Mouse (Mus musculus) stomach, postnatal 0 days (tissue): ENCODE measurements at regions not wholly inside any gene's neighbourhood (a gene's known extent, or its start where the extent isn't known, plus 50 kb on each side); places are given as distances from the start of the nearest gene placed in this dataset.

Experiments used
- ATAC-seq: fragments of 200-750 bp; cut with Nextera tagmentation; 2 replicates; pipeline ENCODE4 v1.8.0; 2017; ENCODE audit not compliant: low FRiP score, low TSS enrichment
- DNase-seq: peaks from one replicate; pipeline ENCODE4 v3.0.0-alpha.2; 2016; ENCODE audit warnings: low spot score
- H3K27ac ChIP-seq: fragments of 300-500 bp; sonication (generic); replicated peaks from 2 replicates; pipeline ENCODE4 v1.5.1; 2014; ENCODE audit warnings: mild to moderate bottlenecking, control low read depth
- H3K27me3 ChIP-seq: fragments of 300-500 bp; sonication (generic); 2 replicates; pipeline ENCODE4 v1.6.1; 2014; ENCODE audit warnings: low read length; ENCODE audit not compliant: control insufficient read depth, insufficient read depth
- H3K36me3 ChIP-seq: fragments of 300-500 bp; sonication (generic); 2 replicates; pipeline ENCODE4 v1.6.1; 2014; ENCODE audit warnings: low read length, mixed read lengths; ENCODE audit not compliant: control insufficient read depth, insufficient read depth
- H3K4me1 ChIP-seq: fragments of 300-500 bp; sonication (generic); replicated peaks from 2 replicates; pipeline ENCODE4 v1.6.1; 2014; ENCODE audit warnings: antibody characterized with exemption; ENCODE audit not compliant: control insufficient read depth, insufficient read depth
- H3K4me2 ChIP-seq: fragments of 300-500 bp; sonication (generic); replicated peaks from 2 replicates; pipeline ENCODE4 v1.6.1; 2014; ENCODE audit warnings: low read depth, mild to moderate bottlenecking, control low read depth, moderate library complexity
- H3K4me3 ChIP-seq: fragments of 300-500 bp; sonication (generic); 2 replicates; pipeline ENCODE4 v1.5.1; 2014; ENCODE audit warnings: low read depth, low read length, control low read depth
- H3K9ac ChIP-seq: fragments of 300-500 bp; sonication (generic); 2 replicates; pipeline ENCODE4 v1.6.1; 2014; ENCODE audit warnings: mild to moderate bottlenecking, low read length, control low read depth, mixed read lengths
- H3K9me3 ChIP-seq: fragments of 300-500 bp; sonication (generic); 2 replicates; pipeline ENCODE4 v1.6.1; 2016; ENCODE audit warnings: low read length; ENCODE audit not compliant: control insufficient read depth
- CTCF ChIP-seq: IDR thresholded peaks from 2 replicates; pipeline ENCODE4 v1.5.1; 2016; ENCODE audit warnings: antibody characterized with exemption, low read depth, mild to moderate bottlenecking, moderate library complexity
- EP300 ChIP-seq: optimal IDR thresholded peaks from 2 replicates; pipeline ENCODE3; 2016; ENCODE audit warnings: antibody characterized with exemption
- WGBS: fragments of 180-500 bp; shearing (Covaris S2); extraction: QIAGEN DNeasy Blood & Tissue Kit; methylation state at CpG from one replicate; pipeline ENCODE4 v1.1.7; 2014; 5-methylcytosine and 5-hydroxymethylcytosine counted together

GRCm38 (mm10) chr9:30021981-30022380 lies 59.0 kb upstream of the Ntm start:
- Histone ChIP-seq H3K27ac (no peak overlapping the region), H3K4me1 (no peaks in the 10 kb centered on the region), H3K36me3 (no peaks in the 10 kb centered on the region), H3K9ac (no peak overlapping the region), H3K4me3 (no peak overlapping the region), H3K27me3 (no peaks in the 10 kb centered on the region), H3K9me3 (no peaks in the 10 kb centered on the region), H3K4me2 (no peak overlapping the region)
- WGBS, result 67% methylated on average over 3 of the region's 3 CpGs
- no peak for DNase-seq
- no peak for TF ChIP-seq CTCF
- no peak for TF ChIP-seq EP300
- ATAC-seq, result no peak

- H3K27me3 ChIP-seq, result no peaks in the 10 kb centered on the region
- no peak for TF ChIP-seq EP300
- TF ChIP-seq CTCF, result no peak
- no peak overlapping the region for H3K9ac ChIP-seq
- ATAC-seq, result no peak
- H3K9me3 ChIP-seq, result no peaks in the 10 kb centered on the region
- 60% methylated on average over 7 of the region's 7 CpGs for WGBS
- no peak overlapping the region for H3K27ac ChIP-seq
- H3K4me2 ChIP-seq, result no peak overlapping the region
- DNase-seq, result no peak
- H3K4me1 ChIP-seq, result no peaks in the 10 kb centered on the region
- H3K36me3 ChIP-seq, result no peaks in the 10 kb centered on the region
- H3K4me3 ChIP-seq, result no peak overlapping the region
Observed at GRCm38 (mm10) chr9:30025275-30025674, 62.3 kb upstream of the Ntm start.

- Histone ChIP-seq H3K27ac (no peak overlapping the region), H3K4me3 (no peak overlapping the region), H3K9me3 (no peaks in the 10 kb centered on the region), H3K27me3 (no peaks in the 10 kb centered on the region), H3K9ac (no peak overlapping the region), H3K4me2 (no peak overlapping the region), H3K36me3 (no peaks in the 10 kb centered on the region), H3K4me1 (no peaks in the 10 kb centered on the region)
- 47% methylated on average over 5 of the region's 5 CpGs for WGBS
- TF ChIP-seq EP300, result no peak
- no peak for TF ChIP-seq CTCF
- DNase-seq, result no peak
- ATAC-seq, result no peak
Observed at GRCm38 (mm10) chr9:30026939-30027338, 64.0 kb upstream of the Ntm start.

GRCm38 (mm10) chr9:30040396-30040795 lies 77.5 kb upstream of the Ntm start:
- Histone ChIP-seq H3K4me2 (no peak overlapping the region), H3K36me3 (no peaks in the 10 kb centered on the region), H3K4me1 (no peaks in the 10 kb centered on the region), H3K4me3 (no peak overlapping the region), H3K27ac (no peak overlapping the region), H3K9ac (no peak overlapping the region), H3K9me3 (no peaks in the 10 kb centered on the region), H3K27me3 (no peaks in the 10 kb centered on the region)
- 47% methylated on average over 4 of the region's 4 CpGs for WGBS
- DNase-seq (no peak), ATAC-seq (no peak)
- TF ChIP-seq EP300 (no peak), CTCF (no peak)

- no peak overlapping the region for H3K4me2 ChIP-seq
- no peak overlapping the region for H3K9ac ChIP-seq
- no peak overlapping the region for H3K27ac ChIP-seq
- DNase-seq, result no peak
- H3K36me3 ChIP-seq, result no peaks in the 10 kb centered on the region
- ATAC-seq, result no peak
- no peaks in the 10 kb centered on the region for H3K27me3 ChIP-seq
- 64% methylated on average over 2 of the region's 2 CpGs for WGBS
- H3K4me3 ChIP-seq, result no peak overlapping the region
- TF ChIP-seq CTCF (no peak), EP300 (no peak)
- no peaks in the 10 kb centered on the region for H3K4me1 ChIP-seq
- no peaks in the 10 kb centered on the region for H3K9me3 ChIP-seq
Observed at GRCm38 (mm10) chr9:30064551-30064950, 101.6 kb upstream of the Ntm start.

GRCm38 (mm10) chr9:30067980-30068379 lies 105.0 kb upstream of the Ntm start:
- no peaks in the 10 kb centered on the region for H3K27me3 ChIP-seq
- H3K4me1 ChIP-seq, result no peaks in the 10 kb centered on the region
- ATAC-seq, result no peak
- no peak overlapping the region for H3K9ac ChIP-seq
- no peaks in the 10 kb centered on the region for H3K36me3 ChIP-seq
- H3K27ac ChIP-seq, result no peak overlapping the region
- no peaks in the 10 kb centered on the region for H3K9me3 ChIP-seq
- DNase-seq, result no peak
- no peak overlapping the region for H3K4me3 ChIP-seq
- TF ChIP-seq EP300, result no peak
- TF ChIP-seq CTCF, result no peak
- no peak overlapping the region for H3K4me2 ChIP-seq
- WGBS, result 81% methylated on average over 7 of the region's 7 CpGs
